Mouse (Mus musculus) stomach, embryonic 14.5 days (tissue): Measurements from ENCODE around the gene Cxcl1. TPM values are rescaled to one million over a fixed set of nuclear protein-coding genes. Genes with fewer than 3 reads are reported as not detected.
A peak's percentile ranks its signal among the peaks of the same experiment; 100 is the strongest.

ENCODE experiments used
- ATAC-seq: fragments of 200-750 bp; cut with Nextera tagmentation; 2 replicates; pipeline ENCODE4 v1.8.0; 2017; ENCODE audit warnings: low read depth, moderate TSS enrichment; ENCODE audit not compliant: insufficient number of reproducible peaks, insufficient read depth, low FRiP score
- H3K27ac ChIP-seq: fragments of 300-500 bp; sonication (generic); 2 replicates; pipeline ENCODE4 v1.5.1; 2014; ENCODE audit warnings: mild to moderate bottlenecking, low read length, moderate library complexity, mixed read lengths
- H3K27me3 ChIP-seq: fragments of 300-500 bp; sonication (generic); 2 replicates; pipeline ENCODE4 v1.6.1; 2014; ENCODE audit warnings: low read length, control low read depth, mixed read lengths; ENCODE audit not compliant: control insufficient read depth, insufficient read depth
- H3K36me3 ChIP-seq: fragments of 300-500 bp; sonication (generic); 2 replicates; pipeline ENCODE4 v1.6.1; 2014; ENCODE audit warnings: mild to moderate bottlenecking, control low read depth, low read length, moderate library complexity, mixed read lengths; ENCODE audit not compliant: control insufficient read depth, insufficient read depth
- H3K4me1 ChIP-seq: fragments of 300-500 bp; sonication (generic); 2 replicates; pipeline ENCODE4 v1.6.1; 2014; ENCODE audit warnings: low read length, control low read depth, mixed read lengths; ENCODE audit not compliant: control insufficient read depth, insufficient read depth
- H3K4me2 ChIP-seq: fragments of 300-500 bp; sonication (generic); replicated peaks from 2 replicates; pipeline ENCODE4 v1.6.1; 2014; ENCODE audit warnings: low read depth, low read length, control low read depth
- H3K4me3 ChIP-seq: fragments of 300-500 bp; sonication (generic); 2 replicates; pipeline ENCODE4 v1.5.1; 2014; ENCODE audit warnings: low read depth, low read length, control low read depth
- H3K9ac ChIP-seq: fragments of 300-500 bp; sonication (generic); replicated peaks from 2 replicates; pipeline ENCODE4 v1.6.1; 2014; ENCODE audit warnings: low read depth, mild to moderate bottlenecking, control low read depth, low read length, moderate library complexity, mixed read lengths
- H3K9me3 ChIP-seq: fragments of 300-500 bp; sonication (generic); 2 replicates; pipeline ENCODE4 v1.6.1; 2016; ENCODE audit warnings: low read depth, low read length, control low read depth; ENCODE audit not compliant: control insufficient read depth
- WGBS: fragments of 180-500 bp; shearing (Covaris S2); extraction: QIAGEN DNeasy Blood & Tissue Kit; methylation state at CpG from one replicate; pipeline ENCODE4 v1.1.7; 2014; 5-methylcytosine and 5-hydroxymethylcytosine counted together
- polyA plus RNA-seq: library from polyadenylated mRNA; unstranded; fragments of >200 nt; fragmentation: Nextera tagmentation; extraction: Ambion mirVana; gene quantifications from 2 replicates; pipeline ENCODE4 v1.2.1, GENCODE M21; 2014

The Cxcl1 gene
- polyA plus RNA-seq, 1 experiment from 2014 or later = 1.2 TPM

- Histone ChIP-seq H3K9me3 (no peaks in the 10 kb centered on the region), H3K4me3 (peak overlapping the region; percentile 64), H3K27me3 (no peaks in the 10 kb centered on the region), H3K4me1 (no peaks in the 10 kb centered on the region), H3K9ac (peak overlapping the region; percentile 96), H3K36me3 (peaks cover 15% of the 10 kb centered on the region; the same call in 1 of the 2 replicates), H3K4me2 (peak overlapping the region; percentile 56), H3K27ac (peak overlapping the region; percentile 98)
- WGBS = 42% methylated on average over 2 of the region's 2 CpGs
- no peak for ATAC-seq
Measured at GRCm38 (mm10) chr5:90930546-90930945, 39.5 kb downstream of the Cxcl1 start.

- peak within 1 kb of the TSS; percentile 96 for H3K9ac ChIP-seq
- peak; percentile 97 for ATAC-seq
- peak within 1 kb of the TSS; percentile 64 for H3K4me3 ChIP-seq
- WGBS = 0% methylated on average over 68 of the region's 79 CpGs
- H3K27ac ChIP-seq = peak within 1 kb of the TSS; percentile 98
- no peaks in the 10 kb centered on the region for H3K27me3 ChIP-seq
- H3K36me3 ChIP-seq = peaks cover 15% of the 10 kb centered on the region; the same call in 1 of the 2 replicates
- peak within 1 kb of the TSS; percentile 56 for H3K4me2 ChIP-seq
- no peaks in the 10 kb centered on the region for H3K9me3 ChIP-seq
- H3K4me1 ChIP-seq = no peaks in the 10 kb centered on the region
Measured at GRCm38 (mm10) chr5:90930971-90931851, 40.2 kb downstream of the Cxcl1 start, which contains the start of gene Mthfd2l. Gene Mthfd2l, plus strand, starts transcription at chr5:90931117.

GRCm38 (mm10) chr5:90931911-90932310 lies 40.9 kb downstream of the Cxcl1 start:
- Histone ChIP-seq H3K36me3 (peaks cover 15% of the 10 kb centered on the region; the same call in 1 of the 2 replicates), H3K27ac (peak overlapping the region; percentile 98), H3K4me1 (no peaks in the 10 kb centered on the region), H3K9ac (peak overlapping the region; percentile 96), H3K4me3 (peak overlapping the region; percentile 64), H3K4me2 (peak overlapping the region; percentile 56), H3K9me3 (no peaks in the 10 kb centered on the region), H3K27me3 (no peaks in the 10 kb centered on the region)
- no peak for ATAC-seq
- 3% methylated on average over 6 of the region's 6 CpGs for WGBS

GRCm38 (mm10) chr5:90936706-90937105 lies 45.7 kb downstream of the Cxcl1 start:
- Histone ChIP-seq H3K36me3 (peaks cover 15% of the 10 kb centered on the region; the same call in 1 of the 2 replicates), H3K4me1 (no peaks in the 10 kb centered on the region), H3K27me3 (no peaks in the 10 kb centered on the region), H3K4me2 (no peak overlapping the region), H3K9me3 (no peaks in the 10 kb centered on the region), H3K9ac (no peak overlapping the region), H3K4me3 (no peak overlapping the region), H3K27ac (no peak overlapping the region)
- ATAC-seq = no peak
- WGBS = 54% methylated on average over 2 of the region's 2 CpGs

Other genes starting within 250 kb of the Cxcl1 start
- 0.20 and 0.53 TPM in 2 replicates for gene Cxcl5, start 131.9 kb upstream of the Cxcl1 start, polyA plus RNA-seq
- 2.5 and 3.1 TPM in 2 replicates for gene Ppbp, start 122.7 kb upstream of the Cxcl1 start, polyA plus RNA-seq
- gene Pf4, start 118.8 kb upstream of the Cxcl1 start, polyA plus RNA-seq = 60.2 and 63.8 TPM in 2 replicates
- not detected in 2 replicates for gene Cxcl3, start 105.1 kb upstream of the Cxcl1 start, polyA plus RNA-seq
- 3.6 and 5.0 TPM in 2 replicates for gene Cxcl15, start 96.7 kb upstream of the Cxcl1 start, polyA plus RNA-seq
- not detected in 2 replicates for gene Cxcl2, start 12.6 kb downstream of the Cxcl1 start, polyA plus RNA-seq
- 56.4 and 58.9 TPM in 2 replicates for gene Mthfd2l, start 39.9 kb downstream of the Cxcl1 start, polyA plus RNA-seq
- gene Epgn, start 136.2 kb downstream of the Cxcl1 start, polyA plus RNA-seq = 0.43 TPM in 1 of 2 replicates, not detected in the other
- 0.15 and 0.17 TPM in 2 replicates for gene Ereg, start 183.4 kb downstream of the Cxcl1 start, polyA plus RNA-seq
- 0.88 and 1.7 TPM in 2 replicates for gene Areg, start 248.4 kb downstream of the Cxcl1 start, polyA plus RNA-seq